Mouse (Mus musculus) MEL (cell line): ENCODE results near the gene Taldo1.
"Not testable (repeated sequence)": the region's sequence is repeated elsewhere in the genome, so short reads cannot be mapped to it uniquely, and the experiment has no call there.

Source experiments
- BHLHE40 ChIP-seq: IDR thresholded peaks from 2 replicates; pipeline ENCODE4 v1.6.1; 2012; ENCODE audit warnings: low read depth, mild to moderate bottlenecking, inconsistent platforms, low read length, improper control_type of control experiment, borderline replicate concordance
- HCFC1 ChIP-seq: IDR thresholded peaks from 2 replicates; pipeline ENCODE4 v1.6.1; 2012; ENCODE audit warnings: low read depth, mild to moderate bottlenecking, inconsistent platforms, low read length, improper control_type of control experiment, moderate library complexity

DNA sequence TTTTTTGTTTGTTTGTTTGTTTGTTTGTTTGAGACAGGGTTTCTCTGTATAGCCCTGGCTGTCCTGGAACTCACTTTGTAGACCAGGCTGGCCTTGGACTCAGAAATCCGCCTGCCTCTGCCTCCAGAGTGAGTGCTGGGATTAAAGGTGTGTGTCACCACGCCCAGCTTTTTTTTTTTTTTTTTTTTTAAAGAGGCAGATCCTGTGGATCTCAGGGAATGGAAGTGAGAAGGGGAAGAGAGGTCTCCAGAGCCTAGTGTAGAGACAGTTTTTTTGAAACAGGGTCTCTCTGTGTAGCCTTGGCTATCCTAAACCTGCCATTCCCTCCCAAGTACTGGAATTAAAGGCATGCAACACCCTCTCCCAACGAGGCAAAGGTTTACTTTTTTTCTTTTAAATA lies 54.4 kb downstream of the Taldo1 start:
- not testable (repeated sequence) for TF ChIP-seq HCFC1, BHLHE40
